Mouse (Mus musculus) brain, embryonic 14.5 days (tissue): ENCODE measurements around the gene Shkbp1. TPM values are rescaled to one million over a fixed set of nuclear protein-coding genes. Genes with fewer than 3 reads are reported as not detected.

Experiments
- DNase-seq: peaks from one replicate; pipeline ENCODE4 v3.0.0-alpha.2; 2011; ENCODE audit warnings: low read depth
- CTCF ChIP-seq: fragments of 200-500 bp; IDR thresholded peaks from 2 replicates; pipeline ENCODE4 v1.5.1; 2012; ENCODE audit warnings: inconsistent platforms, mild to moderate bottlenecking, moderate library complexity, borderline replicate concordance; ENCODE audit not compliant: insufficient read depth, insufficient read length; ENCODE audit errors: extremely low read depth
- POLR2A ChIP-seq: fragments of 200-500 bp; IDR thresholded peaks from 2 replicates; pipeline ENCODE4 v1.6.1; 2012; ENCODE audit warnings: mild to moderate bottlenecking, inconsistent platforms, borderline replicate concordance; ENCODE audit not compliant: poor library complexity, insufficient read depth, insufficient read length, severe bottlenecking; ENCODE audit errors: extremely low read depth
- polyA plus RNA-seq: library from polyadenylated mRNA; depleted of rRNA; stranded (reverse); fragments of >200 nt; gene quantifications from 2 replicates; pipeline ENCODE4 v1.2.3, GENCODE M21; 2012; rRNA removed

Shkbp1 gene
- polyA plus RNA-seq = 142 and 232 TPM in 2 replicates

GRCm38 (mm10) chr7:27355745-27356240 is at the start of gene Shkbp1:
Shkbp1 (minus strand) TSS chr7:27356019.
- TF ChIP-seq POLR2A = peak; percentile 24; the same call in 1 of the 2 replicates
- TF ChIP-seq CTCF = no peak
- peak; percentile 96 for DNase-seq

- TF ChIP-seq CTCF (no peak), POLR2A (no peak)
Observed at GRCm38 (mm10) chr7:27404203-27404942, 48.6 kb upstream of the Shkbp1 start.

GRCm38 (mm10) chr7:27402675-27403074 is 46.9 kb upstream of the Shkbp1 start:
- DNase-seq = peak; percentile 73
- peak; percentile 75 for TF ChIP-seq CTCF
- TF ChIP-seq POLR2A = no peak

More at GRCm38 (mm10) chr7:27404203-27404942, 48.6 kb upstream of the Shkbp1 start:
- DNase-seq = no peak

- TF ChIP-seq POLR2A = no peak
- no peak for TF ChIP-seq CTCF
- DNase-seq = no peak
Observed at GRCm38 (mm10) chr7:27400545-27400944, 44.7 kb upstream of the Shkbp1 start.

GRCm38 (mm10) chr7:27397048-27397949 is 41.5 kb upstream of the Shkbp1 start:
- TF ChIP-seq POLR2A (no peak), CTCF (peak; percentile 62)
- peak; percentile 73 for DNase-seq

- peak; percentile 61 for DNase-seq
- TF ChIP-seq POLR2A (no peak), CTCF (no peak)
Observed at GRCm38 (mm10) chr7:27396184-27397047, 40.6 kb upstream of the Shkbp1 start.

GRCm38 (mm10) chr7:27395521-27396183 is 39.8 kb upstream of the Shkbp1 start:
- no peak for TF ChIP-seq POLR2A
- no peak for TF ChIP-seq CTCF
- no peak for DNase-seq

- TF ChIP-seq CTCF = no peak
- TF ChIP-seq POLR2A = no peak
- DNase-seq = no peak
Observed at GRCm38 (mm10) chr7:27391416-27391815, 35.6 kb upstream of the Shkbp1 start.

GRCm38 (mm10) chr7:27389213-27389612 is 33.4 kb upstream of the Shkbp1 start:
- no peak for TF ChIP-seq POLR2A
- TF ChIP-seq CTCF = no peak
- no peak for DNase-seq

GRCm38 (mm10) chr7:27384731-27385130 is 28.9 kb upstream of the Shkbp1 start:
- no peak for TF ChIP-seq POLR2A
- peak; percentile 74 for TF ChIP-seq CTCF
- peak; percentile 64 for DNase-seq
